Mouse (Mus musculus) forebrain, postnatal 0 days (tissue): Measurements from ENCODE around the gene Dock1. TPM values are rescaled to one million over a fixed set of nuclear protein-coding genes. Genes with fewer than 3 reads are reported as not detected.

Experiments
- ATAC-seq: fragments of 200-750 bp; cut with Nextera tagmentation; 2 replicates; pipeline ENCODE4 v1.8.0; 2017; ENCODE audit warnings: mild to moderate bottlenecking, moderate library complexity
- DNase-seq: peaks from one replicate; pipeline ENCODE4 v3.0.0-alpha.2; 2015
- H3K27ac ChIP-seq: fragments of 300-500 bp; sonication (generic); 2 replicates; pipeline ENCODE4 v1.5.1; 2014; ENCODE audit warnings: low read depth, mild to moderate bottlenecking, antibody characterized with exemption, low read length, moderate library complexity, mixed read lengths
- H3K27me3 ChIP-seq: fragments of 300-500 bp; sonication (generic); 2 replicates; pipeline ENCODE4 v1.6.1; 2014; ENCODE audit warnings: mild to moderate bottlenecking, low read length, mixed read lengths; ENCODE audit not compliant: insufficient read depth
- H3K36me3 ChIP-seq: fragments of 300-500 bp; sonication (generic); 2 replicates; pipeline ENCODE4 v1.6.1; 2014; ENCODE audit warnings: mild to moderate bottlenecking, moderate library complexity; ENCODE audit not compliant: insufficient read depth
- H3K4me1 ChIP-seq: fragments of 300-500 bp; sonication (generic); 2 replicates; pipeline ENCODE4 v1.6.1; 2014; ENCODE audit warnings: antibody characterized with exemption; ENCODE audit not compliant: insufficient read depth
- H3K4me2 ChIP-seq: fragments of 300-500 bp; sonication (generic); 2 replicates; pipeline ENCODE4 v1.6.1; 2014; ENCODE audit warnings: low read depth, mild to moderate bottlenecking, moderate library complexity
- H3K4me3 ChIP-seq: fragments of 300-500 bp; sonication (generic); 2 replicates; pipeline ENCODE4 v1.5.1; 2014; ENCODE audit warnings: low read depth, low read length, mixed read lengths
- H3K9ac ChIP-seq: fragments of 300-500 bp; sonication (generic); 2 replicates; pipeline ENCODE4 v1.6.1; 2014; ENCODE audit warnings: mild to moderate bottlenecking
- H3K9me3 ChIP-seq: fragments of 300-500 bp; sonication (generic); 2 replicates; pipeline ENCODE4 v1.6.1; 2016; ENCODE audit warnings: low read length
- CTCF ChIP-seq: sonication (generic); IDR thresholded peaks from 2 replicates; pipeline ENCODE4 v1.5.1; 2016; ENCODE audit warnings: antibody characterized with exemption, control low read depth, low read depth
- WGBS: fragments of 180-500 bp; shearing (Covaris S2); extraction: QIAGEN DNeasy Blood & Tissue Kit; methylation state at CpG from one replicate; pipeline ENCODE4 v1.1.7; 2014; 5-methylcytosine and 5-hydroxymethylcytosine counted together
- polyA plus RNA-seq: library from polyadenylated mRNA; unstranded; fragments of >200 nt; fragmentation: Nextera tagmentation; extraction: Ambion mirVana; gene quantifications from 2 replicates; pipeline ENCODE4 v1.2.1, GENCODE M21; 2015
- total RNA-seq: library from RNA; depleted of rRNA; stranded (reverse); fragments of >200 nt; gene quantifications from 2 replicates; pipeline ENCODE4 v1.2.3, GENCODE M21; 2014

Dock1 gene
- total and polyA plus RNA-seq, 2 experiments from 2014 or later: 5.5 to 12.6 TPM

DNA sequence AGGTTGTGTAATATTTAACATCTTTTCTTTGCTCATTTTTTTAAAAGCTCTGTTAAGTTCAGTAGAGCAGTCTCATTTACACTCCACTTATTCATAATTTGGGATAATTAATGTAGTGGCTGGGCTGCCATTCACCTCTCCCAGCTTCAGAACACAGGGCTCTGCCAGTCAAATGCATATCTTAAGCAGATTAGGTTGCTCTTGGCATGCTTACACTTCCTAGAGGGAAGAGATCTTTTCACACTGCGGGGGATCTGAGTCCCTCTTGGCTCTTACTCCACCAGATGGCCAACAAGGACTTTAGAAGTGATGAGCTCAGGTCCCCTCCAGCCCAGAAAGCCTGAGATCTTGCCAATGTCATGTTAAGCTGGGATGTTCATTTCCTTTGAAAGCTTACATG lies 150.8 kb downstream of the Dock1 start:
- 0 out of 2 replicates have a peak overlapping the region, but pooled peaks have one; percentile 21 for H3K27ac ChIP-seq
- H3K4me2 ChIP-seq: no peak overlapping the region
- H3K4me3 ChIP-seq: no peak overlapping the region
- peak; percentile 82; the same call in 1 of the 2 replicates for ATAC-seq
- peak; percentile 42 for DNase-seq
- 12% methylated on average over 1 of the region's 1 CpGs for WGBS
- H3K9ac ChIP-seq: no peak overlapping the region
- no peaks in the 10 kb centered on the region for H3K36me3 ChIP-seq
- no peak for TF ChIP-seq CTCF
- H3K9me3 ChIP-seq: no peaks in the 10 kb centered on the region
- 0 out of 2 replicates have a peak, but pooled peaks cover 12% of the 10 kb centered on the region for H3K4me1 ChIP-seq
- H3K27me3 ChIP-seq: no peaks in the 10 kb centered on the region

DNA sequence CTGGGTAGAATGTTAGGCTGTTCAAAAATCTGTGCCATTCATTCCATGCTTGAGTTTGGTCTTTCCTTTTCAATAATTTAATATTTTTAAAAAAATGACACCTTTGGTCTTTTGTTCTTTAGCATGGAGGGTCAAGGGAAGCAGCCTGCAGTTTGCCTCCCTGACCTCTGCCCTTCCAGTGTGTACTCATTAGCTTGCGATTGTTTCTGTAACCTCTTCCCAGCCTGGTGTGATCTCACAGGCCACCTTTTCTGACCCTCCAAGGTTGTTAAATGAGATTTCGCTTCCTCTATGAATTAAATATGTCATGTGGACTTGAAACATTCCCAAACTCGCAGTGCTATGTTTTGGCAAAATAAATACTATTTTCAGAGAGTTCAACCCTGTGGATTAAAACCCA lies 151.6 kb downstream of the Dock1 start:
- no peak for ATAC-seq
- no peak for DNase-seq
- no peaks in the 10 kb centered on the region for H3K36me3 ChIP-seq

DNA sequence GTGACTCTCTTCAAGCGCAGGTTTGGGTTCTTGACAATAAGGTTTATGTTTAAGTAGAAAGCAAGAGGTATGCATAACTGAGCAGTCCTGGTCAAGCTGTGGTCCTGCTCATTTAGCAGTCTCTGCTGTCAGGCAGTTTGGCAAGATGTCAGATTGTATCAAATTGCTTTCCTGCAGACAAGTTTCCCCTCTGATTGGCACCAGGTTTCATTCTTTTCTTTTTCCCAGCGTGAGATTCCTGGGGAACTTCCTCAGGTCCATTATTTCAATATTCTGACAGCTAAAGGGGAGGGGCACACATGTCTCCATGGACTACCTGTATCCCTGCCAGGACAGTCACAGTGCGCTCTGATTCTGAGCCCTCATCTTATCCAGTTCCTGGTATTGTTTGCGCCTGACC lies 153.4 kb downstream of the Dock1 start:
- Histone ChIP-seq H3K36me3 (no peaks in the 10 kb centered on the region), H3K9ac (no peak overlapping the region), H3K9me3 (no peaks in the 10 kb centered on the region), H3K27me3 (no peaks in the 10 kb centered on the region), H3K27ac (no peak overlapping the region), H3K4me2 (no peak overlapping the region), H3K4me3 (no peak overlapping the region), H3K4me1 (0 out of 2 replicates have a peak, but pooled peaks cover 12% of the 10 kb centered on the region)
- DNase-seq (peak; percentile 22), ATAC-seq (no peak)
- 39% methylated on average over 4 of the region's 4 CpGs for WGBS
- TF ChIP-seq CTCF: no peak

More for the DNA sequence above, 151.6 kb downstream of the Dock1 start:
- 70% methylated on average over 3 of the region's 3 CpGs for WGBS
- TF ChIP-seq CTCF: no peak
- no peak overlapping the region for H3K4me3 ChIP-seq
- H3K9me3 ChIP-seq: no peaks in the 10 kb centered on the region
- H3K9ac ChIP-seq: no peak overlapping the region
- no peak overlapping the region for H3K27ac ChIP-seq
- H3K4me1 ChIP-seq: 0 out of 2 replicates have a peak, but pooled peaks cover 12% of the 10 kb centered on the region
- H3K4me2 ChIP-seq: no peak overlapping the region
- no peaks in the 10 kb centered on the region for H3K27me3 ChIP-seq

DNA sequence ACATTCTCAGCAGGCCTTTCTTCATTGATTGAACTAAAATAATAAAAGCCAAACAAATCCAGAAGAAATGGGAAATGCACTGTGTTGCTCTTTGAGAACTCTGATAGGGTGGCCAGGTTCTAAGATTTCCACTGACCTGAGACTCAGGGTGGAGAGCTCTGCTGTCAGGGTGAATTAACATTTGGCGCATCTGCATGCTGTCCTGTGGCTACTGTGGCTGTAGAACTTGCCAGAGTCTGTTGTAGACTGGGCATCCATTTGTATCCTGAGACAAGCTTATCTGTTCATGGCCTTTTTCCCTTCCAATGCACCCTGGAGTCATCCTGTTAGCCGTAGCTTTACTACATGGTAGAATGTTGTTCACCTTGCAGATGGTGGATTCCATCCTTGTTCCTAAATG lies 169.6 kb downstream of the Dock1 start:
- Histone ChIP-seq H3K4me3 (no peak overlapping the region), H3K9me3 (no peaks in the 10 kb centered on the region), H3K4me1 (no peaks in the 10 kb centered on the region), H3K9ac (no peak overlapping the region), H3K4me2 (no peak overlapping the region), H3K27ac (no peak overlapping the region), H3K36me3 (no peaks in the 10 kb centered on the region), H3K27me3 (no peaks in the 10 kb centered on the region)
- ATAC-seq (no peak), DNase-seq (no peak)
- TF ChIP-seq CTCF: no peak
- WGBS: 93% methylated on average over 2 of the region's 2 CpGs

DNA sequence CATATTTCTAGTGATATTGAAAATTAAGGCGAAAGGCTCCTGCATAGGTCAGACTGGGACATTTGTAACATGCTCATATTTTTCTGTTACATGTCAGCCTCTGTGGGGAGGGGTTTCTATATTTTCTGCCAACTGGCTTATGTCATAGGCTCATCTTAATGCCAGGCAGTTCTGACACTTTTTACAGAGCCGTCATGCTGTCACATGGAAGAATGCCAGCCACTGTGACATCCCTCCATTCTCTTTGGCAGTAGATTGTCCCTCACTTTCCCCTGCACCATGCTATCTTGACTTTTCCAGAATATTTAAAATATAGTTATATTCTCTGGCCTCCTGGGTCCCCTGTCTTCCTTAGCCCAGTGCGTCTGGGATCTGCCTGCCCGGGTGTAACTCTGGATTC lies 172.3 kb downstream of the Dock1 start:
- ATAC-seq (no peak), DNase-seq (peak; percentile 61)
- no peak overlapping the region for H3K27ac ChIP-seq

DNA sequence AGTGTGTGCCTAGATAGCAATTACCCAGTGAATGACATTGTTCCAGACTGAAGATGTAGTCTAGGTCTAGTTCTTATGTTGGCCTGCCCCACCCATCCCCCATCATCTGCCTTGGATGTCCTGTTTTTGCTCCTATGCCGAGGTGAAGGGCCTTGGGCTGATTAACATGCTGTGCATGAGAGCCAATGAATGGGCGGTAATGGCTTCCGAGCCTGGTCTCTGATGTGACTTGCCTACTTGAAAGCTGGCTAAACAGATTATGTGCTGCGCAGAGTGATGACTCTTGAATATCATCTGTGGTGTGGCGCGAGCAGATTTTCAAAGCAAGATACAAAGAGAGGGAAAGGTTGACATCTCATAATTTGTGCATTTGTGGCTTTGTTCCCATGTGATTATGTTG lies 191.5 kb downstream of the Dock1 start:
- 48% methylated on average over 6 of the region's 6 CpGs for WGBS
- Histone ChIP-seq H3K36me3 (no peaks in the 10 kb centered on the region), H3K4me2 (no peak overlapping the region), H3K4me1 (no peaks in the 10 kb centered on the region), H3K9ac (no peak overlapping the region), H3K27ac (no peak overlapping the region), H3K9me3 (no peaks in the 10 kb centered on the region), H3K4me3 (no peak overlapping the region), H3K27me3 (no peaks in the 10 kb centered on the region)
- DNase-seq (peak; percentile 20), ATAC-seq (no peak)
- TF ChIP-seq CTCF: no peak

More for the DNA sequence above, 172.3 kb downstream of the Dock1 start:
- no peak overlapping the region for H3K9ac ChIP-seq
- no peaks in the 10 kb centered on the region for H3K9me3 ChIP-seq
- H3K4me3 ChIP-seq: no peak overlapping the region
- 69% methylated on average over 4 of the region's 4 CpGs for WGBS
- H3K27me3 ChIP-seq: no peaks in the 10 kb centered on the region
- TF ChIP-seq CTCF: no peak
- no peaks in the 10 kb centered on the region for H3K4me1 ChIP-seq
- H3K4me2 ChIP-seq: no peak overlapping the region
- H3K36me3 ChIP-seq: no peaks in the 10 kb centered on the region

DNA sequence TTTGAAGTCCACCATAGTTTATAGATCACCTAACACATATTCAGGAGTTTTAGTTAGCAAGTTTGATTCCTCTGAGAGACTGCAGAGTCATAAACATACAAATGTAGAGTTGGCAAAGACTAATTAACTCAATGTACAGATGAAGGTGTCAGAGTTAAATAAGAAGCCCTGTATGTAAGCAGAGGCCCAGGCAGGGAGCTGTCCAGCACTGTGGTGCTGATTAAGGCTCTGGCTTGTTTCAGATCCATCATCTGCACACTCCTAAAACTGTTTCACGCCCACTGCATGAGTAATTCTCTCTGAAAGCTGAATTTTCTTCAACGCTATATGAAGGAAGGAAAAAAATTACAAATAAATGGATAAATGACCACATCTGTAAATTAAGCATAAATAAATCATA lies 193.7 kb downstream of the Dock1 start:
- no peak for TF ChIP-seq CTCF
- no peak overlapping the region for H3K4me2 ChIP-seq
- DNase-seq (no peak), ATAC-seq (no peak)
- no peaks in the 10 kb centered on the region for H3K36me3 ChIP-seq
- no peaks in the 10 kb centered on the region for H3K4me1 ChIP-seq
- H3K27ac ChIP-seq: no peak overlapping the region
- no peak overlapping the region for H3K9ac ChIP-seq
- no peak overlapping the region for H3K4me3 ChIP-seq
- WGBS: 84% methylated on average over 2 of the region's 2 CpGs
- no peaks in the 10 kb centered on the region for H3K27me3 ChIP-seq
- no peaks in the 10 kb centered on the region for H3K9me3 ChIP-seq
